Mouse (Mus musculus): ENCODE measurements around the gene Larp1. TPM values are rescaled to one million over a fixed set of nuclear protein-coding genes. Genes with fewer than 3 reads are reported as not detected.

Gene Larp1
- polyA plus RNA-seq, 1 experiment from 2014 or later: 25.2 TPM

GRCm38 (mm10) chr11:58107664-58108337, 98.9 kb downstream of the Larp1 start:
- Histone ChIP-seq H3K9me3 (ENCODE audit: control insufficient read depth, low read length) (peaks cover 4% of the 10 kb centered on the region; the same call in 1 of the 2 replicates), H3K4me3 (ENCODE audit: low read depth, low read length) (no peak overlapping the region), H3K4me1 (replicated peaks; ENCODE audit: control insufficient read depth, insufficient read depth, low read length) (peaks cover 19% of the 10 kb centered on the region), H3K27ac (ENCODE audit: low read depth) (no peak overlapping the region), H3K9ac (ENCODE audit: low read length) (no peak overlapping the region), H3K36me3 (ENCODE audit: control insufficient read depth, insufficient read depth, low read length) (peaks cover 29% of the 10 kb centered on the region), H3K4me2 (ENCODE audit: low read length) (no peak overlapping the region), H3K27me3 (replicated peaks; ENCODE audit: control insufficient read depth, insufficient read depth, low read length) (no peaks in the 10 kb centered on the region)
- DNase-seq (ENCODE audit: low spot score) (no peak), ATAC-seq (replicated peaks; ENCODE audit: low FRiP score, low TSS enrichment, low read depth) (no peak)
- WGBS: 83% methylated on average over 4 of the region's 4 CpGs

Other genes with a start within 250 kb of the Larp1 start
- gene Sap30l, start 207.4 kb upstream of the Larp1 start, polyA plus RNA-seq (2014; fragmentation: Nextera tagmentation; extraction: Ambion mirVana): 10.1 and 15.0 TPM in 2 replicates
- 36.6 and 44.4 TPM in 2 replicates for gene Hand1, start 176.2 kb upstream of the Larp1 start, polyA plus RNA-seq (2014; fragmentation: Nextera tagmentation; extraction: Ambion mirVana)
- gene Gm12248, start 84.1 kb downstream of the Larp1 start, polyA plus RNA-seq (2014; fragmentation: Nextera tagmentation; extraction: Ambion mirVana): not detected in 2 replicates
- 86.8 and 91.1 TPM in 2 replicates for gene Cnot8, start 95.1 kb downstream of the Larp1 start, polyA plus RNA-seq (2014; fragmentation: Nextera tagmentation; extraction: Ambion mirVana)
- gene Gemin5, start 159.5 kb downstream of the Larp1 start, polyA plus RNA-seq (2014; fragmentation: Nextera tagmentation; extraction: Ambion mirVana): 27.7 and 28.6 TPM in 2 replicates
- 131 and 133 TPM in 2 replicates for gene Mrpl22, start 162.6 kb downstream of the Larp1 start, polyA plus RNA-seq (2014; fragmentation: Nextera tagmentation; extraction: Ambion mirVana)
- gene Igtp, start 190.5 kb downstream of the Larp1 start, polyA plus RNA-seq (2014; fragmentation: Nextera tagmentation; extraction: Ambion mirVana): 6.6 and 7.3 TPM in 2 replicates
- gene Irgm2, start 190.6 kb downstream of the Larp1 start, polyA plus RNA-seq (2014; fragmentation: Nextera tagmentation; extraction: Ambion mirVana): 6.2 and 8.9 TPM in 2 replicates